Comparison of ENCODE assay signal across 22 mouse cellular contexts in genomic region chr6:14147370-14147769, GRCm38 (mm10).
DNase-seq lines count a peak whose midpoint lies in the region; ATAC-seq and TF ChIP-seq lines count a peak whose summit lies in the region.
"Had no signal": no experiment of that assay in that cellular context is flagged by ENCODE, and none has a peak within 500 bp of the region (broad histone marks: within the 10 kb centered on the region; RNA-seq: fewer than 3 reads in every experiment).

No protein-coding gene starts in this region.

- H3K4me2 ChIP-seq in heart, embryonic 12.5 days: peak overlapping the region; percentile 33; the same call in 1 of the 2 replicates
- H3K4me2 ChIP-seq in heart, embryonic 16.5 days (ENCODE audit: low read depth, low read length): 0 out of 2 replicates have a peak overlapping the region, but pooled peaks have one; percentile 8
- H3K4me2 ChIP-seq: embryonic facial prominence, embryonic 15.5 days; hindbrain, embryonic 14.5 days; intestine, embryonic 15.5 days had no signal

- intact Hi-C loops in heart, adult 2 months (cut with DNase I): no loop called here
- intact Hi-C loops in heart, postnatal 10 days (cut with DNase I): no loop called here

- no peaks in the 10 kb centered on the region for H3K27me3 ChIP-seq in heart, embryonic 12.5 days (replicated peaks)
- no peaks in the 10 kb centered on the region for H3K27me3 ChIP-seq in heart, adult 2 months (ENCODE audit: control insufficient read depth, insufficient read depth, low read length)
- no peaks in the 10 kb centered on the region for H3K27me3 ChIP-seq in heart, embryonic 16.5 days (ENCODE audit: control insufficient read depth, insufficient read depth, low read length)
- H3K27me3 ChIP-seq: embryonic facial prominence, embryonic 15.5 days; intestine, embryonic 15.5 days had no signal

- no peak for DNase-seq in heart, adult 2 months
- DNase-seq in heart, postnatal 10 days: no peak
- peak; percentile 7 for DNase-seq in A20 (ENCODE audit: low read depth, low spot score)
- no peak for DNase-seq in lung, postnatal 14 days
- DNase-seq: adrenal gland, adult 8-10 months; adrenal gland, postnatal 36 days; cerebellum, adult 11-12 months; cerebellum, adult 9-10 months; cerebellum, postnatal 36 days; gastrocnemius, postnatal 10 days; kidney, adult 18-20 months had no signal

- no peak for TF ChIP-seq POLR2A in heart, adult 2 months (IDR thresholded peaks at IDR 0.05; ENCODE audit: insufficient read depth, low read depth, low read length)
- no peak for TF ChIP-seq POLR2A in bone marrow macrophage, adult 2 months (IDR thresholded peaks at IDR 0.05; ENCODE audit: borderline replicate concordance, low read depth, low read length)

- H3K36me3 ChIP-seq in heart, embryonic 12.5 days: no peaks in the 10 kb centered on the region
- H3K36me3 ChIP-seq in heart, adult 2 months (ENCODE audit: control insufficient read depth, insufficient read depth, low read length): no peaks in the 10 kb centered on the region
- H3K36me3 ChIP-seq in heart, embryonic 16.5 days (ENCODE audit: control insufficient read depth, insufficient read depth): no peaks in the 10 kb centered on the region
- H3K36me3 ChIP-seq: embryonic facial prominence, embryonic 15.5 days; forebrain, embryonic 10.5 days; heart, embryonic 10.5 days; hindbrain, embryonic 10.5 days; intestine, embryonic 15.5 days had no signal

- no peak for ATAC-seq in heart, embryonic 12.5 days (ENCODE audit: insufficient number of reproducible peaks, low FRiP score)
- no peak for ATAC-seq in heart, embryonic 16.5 days (replicated peaks; ENCODE audit: extremely low read depth, insufficient read depth, low FRiP score)
- ATAC-seq: forebrain, embryonic 14.5 days had no signal

- H3K9ac ChIP-seq in heart, embryonic 12.5 days: no peak overlapping the region
- no peak overlapping the region for H3K9ac ChIP-seq in heart, adult 2 months (ENCODE audit: low read depth, low read length)
- no peak overlapping the region for H3K9ac ChIP-seq in heart, embryonic 16.5 days (ENCODE audit: low read length)
- H3K9ac ChIP-seq: embryonic facial prominence, embryonic 15.5 days; hindbrain, embryonic 14.5 days; intestine, embryonic 15.5 days had no signal

- no peaks in the 10 kb centered on the region for H3K79me2 ChIP-seq in heart, adult 2 months (replicated peaks; ENCODE audit: control insufficient read depth, insufficient read depth, low read length)

- TF ChIP-seq EP300 in heart, adult 2 months (IDR thresholded peaks at IDR 0.05; ENCODE audit: insufficient read depth, low read depth, low read length): no peak

- no peak for TF ChIP-seq CTCF in heart, adult 2 months (IDR thresholded peaks at IDR 0.05)
- no peak for TF ChIP-seq CTCF in bone marrow macrophage, adult 2 months (IDR thresholded peaks at IDR 0.05; ENCODE audit: low read depth, low read length)

- H3K4me1 ChIP-seq in heart, embryonic 12.5 days (replicated peaks): peaks cover 4% of the 10 kb centered on the region; the same call in 1 of the 2 replicates
- H3K4me1 ChIP-seq in heart, adult 2 months (ENCODE audit: control insufficient read depth, insufficient read depth, low read length): no peaks in the 10 kb centered on the region
- H3K4me1 ChIP-seq in heart, embryonic 16.5 days (ENCODE audit: control insufficient read depth, insufficient read depth, low read length): no peaks in the 10 kb centered on the region
- peaks cover 8% of the 10 kb centered on the region for H3K4me1 ChIP-seq in bone marrow macrophage, adult 2 months (ENCODE audit: control insufficient read depth, insufficient read depth, low read length)
- H3K4me1 ChIP-seq: embryonic facial prominence, embryonic 15.5 days; forebrain, embryonic 10.5 days; heart, embryonic 10.5 days; hindbrain, embryonic 10.5 days; intestine, embryonic 15.5 days had no signal

- H3K4me3 ChIP-seq in heart, embryonic 12.5 days: no peak overlapping the region
- H3K4me3 ChIP-seq in heart, adult 2 months: no peak overlapping the region
- no peak overlapping the region for H3K4me3 ChIP-seq in heart, embryonic 16.5 days (ENCODE audit: low read length)
- H3K4me3 ChIP-seq in bone marrow macrophage, adult 2 months (ENCODE audit: insufficient read depth, low read length): no peak overlapping the region
- H3K4me3 ChIP-seq: embryonic facial prominence, embryonic 15.5 days; erythroblast, embryonic 14.5 days; forebrain, embryonic 10.5 days; heart, embryonic 10.5 days; hindbrain, embryonic 10.5 days; intestine, embryonic 15.5 days had no signal

- no peaks in the 10 kb centered on the region for H3K9me3 ChIP-seq in heart, embryonic 12.5 days (replicated peaks)
- no peaks in the 10 kb centered on the region for H3K9me3 ChIP-seq in heart, embryonic 16.5 days (replicated peaks; ENCODE audit: control insufficient read depth, low read length)
- H3K9me3 ChIP-seq: embryonic facial prominence, embryonic 15.5 days; forebrain, embryonic 10.5 days; heart, embryonic 10.5 days; hindbrain, embryonic 10.5 days; intestine, embryonic 15.5 days had no signal

- peak overlapping the region; percentile 51; the same call in 1 of the 2 replicates for H3K27ac ChIP-seq in heart, embryonic 12.5 days (ENCODE audit: poor library complexity, severe bottlenecking)
- no peak overlapping the region for H3K27ac ChIP-seq in heart, adult 2 months
- peak overlapping the region; percentile 1; the same call in 1 of the 2 replicates for H3K27ac ChIP-seq in heart, embryonic 16.5 days (ENCODE audit: low read length)
- peak overlapping the region; percentile 58 for H3K27ac ChIP-seq in bone marrow macrophage, adult 2 months (ENCODE audit: insufficient read depth, low read depth, low read length)
- H3K27ac ChIP-seq: embryonic facial prominence, embryonic 15.5 days; forebrain, embryonic 10.5 days; heart, embryonic 10.5 days; hindbrain, embryonic 10.5 days; hindbrain, embryonic 14.5 days; intestine, embryonic 15.5 days had no signal
